Mouse (Mus musculus): ENCODE data around the gene Sgms1. TPM values are rescaled to one million over a fixed set of nuclear protein-coding genes. Genes with fewer than 3 reads are reported as not detected.
A peak's percentile ranks its signal among the peaks of the same experiment; 100 is the strongest.
"Not testable (repeated sequence)": the region's sequence is repeated elsewhere in the genome, so short reads cannot be mapped to it uniquely, and the experiment has no call there.

The Sgms1 gene
- polyA plus RNA-seq, 1 experiment: 42.2 TPM

DNA sequence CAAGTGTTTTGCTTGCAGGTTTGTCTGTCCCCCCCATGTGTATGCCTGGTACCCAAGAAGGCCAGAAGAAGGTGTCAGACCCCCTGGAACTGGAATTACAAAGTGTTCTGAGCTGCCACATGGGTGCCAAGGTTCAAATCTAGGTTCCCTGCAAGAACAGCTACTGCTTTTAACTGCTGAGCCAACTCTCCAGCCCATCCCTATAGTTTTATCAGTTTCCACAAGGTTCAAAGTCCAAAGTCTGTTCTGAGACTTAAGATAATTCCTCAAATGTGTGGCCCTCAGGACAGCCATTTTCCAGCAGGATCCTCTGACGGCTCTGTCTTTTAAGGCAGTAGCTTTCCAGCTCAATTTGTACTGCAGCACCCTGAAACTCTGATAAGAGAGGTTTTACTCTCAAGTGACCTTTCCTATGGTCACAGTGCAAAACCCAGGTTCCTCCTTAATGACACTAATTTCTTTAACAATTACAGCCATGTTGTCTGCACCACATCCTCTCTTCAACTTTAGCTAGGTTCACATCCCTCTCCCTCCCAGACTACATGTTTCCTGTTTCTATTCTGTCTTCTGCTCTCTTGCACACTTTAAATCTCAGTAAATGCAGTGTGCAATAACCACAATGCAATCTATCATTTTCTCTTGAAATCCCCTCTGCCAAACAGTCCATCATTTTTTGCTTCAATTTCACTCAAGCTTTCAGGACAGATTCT is 28.4 kb downstream of the Sgms1 start:
- Histone ChIP-seq H3K27ac (ENCODE audit: insufficient read depth, low read length) (no peak overlapping the region), H3K4me1 (ENCODE audit: control insufficient read depth, insufficient read depth, low read length) (peaks cover under 1% of the 10 kb centered on the region), H3K4me3 (ENCODE audit: insufficient read depth, low read length) (no peak overlapping the region)
- TF ChIP-seq CTCF (IDR thresholded peaks at IDR 0.05; ENCODE audit: borderline replicate concordance, insufficient read depth, low read length) (no peak), POLR2A (IDR thresholded peaks at IDR 0.05; ENCODE audit: low read depth, low read length) (no peak)

DNA sequence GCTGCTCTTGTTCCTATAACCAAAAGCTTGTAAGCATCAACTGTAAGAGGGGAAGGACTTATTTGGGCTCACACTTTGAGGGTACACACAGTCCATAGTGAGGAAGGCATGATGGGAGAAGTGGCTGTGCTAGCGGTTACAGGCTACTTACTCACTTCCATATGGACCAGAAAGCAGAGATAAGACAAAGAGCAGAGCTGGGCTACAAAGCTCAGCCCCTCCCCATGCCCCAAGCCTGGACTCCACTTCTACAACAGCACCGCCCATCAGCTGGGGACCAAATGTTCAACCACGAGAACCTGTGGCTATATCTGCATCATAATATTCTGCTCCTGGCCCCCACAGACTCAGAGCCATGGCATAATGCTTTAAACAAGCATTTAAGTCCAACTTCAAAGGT is 29.0 kb downstream of the Sgms1 start:
- Histone ChIP-seq H3K4me3 (ENCODE audit: insufficient read depth, low read length) (no peak overlapping the region), H3K27ac (ENCODE audit: insufficient read depth, low read length) (no peak overlapping the region), H3K4me1 (ENCODE audit: control insufficient read depth, insufficient read depth, low read length) (peaks cover 5% of the 10 kb centered on the region)
- TF ChIP-seq CTCF (IDR thresholded peaks at IDR 0.05; ENCODE audit: borderline replicate concordance, insufficient read depth, low read length) (no peak), POLR2A (IDR thresholded peaks at IDR 0.05; ENCODE audit: low read depth, low read length) (no peak)

DNA sequence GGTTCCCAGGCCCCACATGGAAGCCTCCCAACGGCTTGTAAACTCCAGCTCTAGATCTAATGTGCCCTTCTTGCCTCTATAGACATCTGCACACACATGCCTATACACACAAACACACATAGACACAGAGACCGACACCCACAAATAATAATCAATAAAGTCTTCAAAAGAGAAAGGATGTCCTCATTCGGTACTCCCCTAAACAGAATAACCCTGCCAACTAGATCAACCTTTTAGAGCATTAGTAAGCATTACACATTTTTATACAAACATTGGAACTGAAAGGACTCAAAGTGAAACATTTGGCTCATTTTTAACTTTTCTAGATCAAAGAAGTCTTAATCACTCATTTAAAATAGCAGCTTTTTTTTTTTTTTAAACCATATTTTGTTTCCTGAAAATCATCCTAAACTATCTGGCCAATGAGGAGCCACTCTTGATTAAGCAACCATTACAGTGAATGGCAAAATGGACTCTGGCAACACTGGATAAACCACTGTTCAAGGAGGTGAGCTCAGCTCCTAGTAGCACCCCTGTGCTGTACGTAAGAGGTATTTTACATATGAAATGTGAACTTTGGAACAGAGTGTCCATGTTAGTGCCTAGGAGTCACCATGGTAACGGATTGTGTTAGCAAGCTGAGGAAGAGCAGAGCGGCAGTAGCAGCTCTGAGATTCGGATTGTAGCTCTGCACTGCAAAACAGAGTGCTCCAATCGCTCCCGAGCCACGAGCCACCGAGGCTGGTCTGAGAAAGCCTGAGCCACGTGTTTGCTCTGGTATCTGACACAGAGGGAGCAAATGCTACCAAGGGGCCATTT is 30.6 kb downstream of the Sgms1 start:
- Histone ChIP-seq H3K4me1 (ENCODE audit: control insufficient read depth, insufficient read depth, low read length) (peaks cover 5% of the 10 kb centered on the region), H3K27ac (ENCODE audit: insufficient read depth, low read length) (no peak overlapping the region), H3K4me3 (ENCODE audit: insufficient read depth, low read length) (no peak overlapping the region)
- no peak for TF ChIP-seq CTCF (IDR thresholded peaks at IDR 0.05; ENCODE audit: borderline replicate concordance, insufficient read depth, low read length)
- no peak for TF ChIP-seq POLR2A (IDR thresholded peaks at IDR 0.05; ENCODE audit: low read depth, low read length)

DNA sequence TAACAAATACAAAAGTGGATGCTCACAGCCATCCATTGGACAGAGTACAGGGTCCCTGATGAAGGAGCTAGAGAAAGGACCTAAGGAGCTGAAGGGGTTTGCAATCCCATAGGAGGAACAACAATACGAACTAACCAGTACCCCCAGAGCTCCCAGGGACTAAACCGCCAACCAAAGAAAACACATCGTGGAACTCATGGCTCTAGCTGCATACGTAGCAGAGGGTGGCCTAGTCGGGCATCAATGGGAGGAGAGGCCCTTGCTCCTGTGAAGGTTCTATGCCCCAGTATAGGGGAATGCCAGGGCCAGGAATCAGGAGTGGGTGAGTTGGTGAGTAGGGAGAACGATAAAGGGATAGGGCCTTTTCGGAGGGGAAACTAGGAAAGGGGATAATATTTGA is 31.5 kb downstream of the Sgms1 start:
- H3K4me1 ChIP-seq (ENCODE audit: control insufficient read depth, insufficient read depth, low read length); H3K27ac ChIP-seq (ENCODE audit: insufficient read depth, low read length); H3K4me3 ChIP-seq (ENCODE audit: insufficient read depth, low read length): not testable (repeated sequence)

DNA sequence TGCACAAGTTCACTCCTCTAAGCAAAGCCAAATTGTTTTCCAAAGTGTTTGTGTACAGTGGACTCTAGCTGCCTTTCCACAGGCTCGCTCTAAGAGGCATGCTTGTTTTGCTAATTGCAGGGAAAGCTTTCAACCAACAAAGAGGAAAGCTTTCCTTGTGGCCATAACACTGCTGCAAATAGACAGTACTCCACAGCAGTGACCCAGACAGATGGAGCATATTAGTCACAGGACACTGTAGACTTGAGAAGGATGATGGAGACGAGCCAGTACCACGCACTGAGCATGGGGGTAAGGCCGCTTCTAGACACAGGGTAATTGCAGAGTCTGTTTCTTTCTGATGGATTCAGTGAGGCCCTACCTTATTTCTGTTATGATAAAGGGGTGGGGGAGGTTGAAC is 33.3 kb downstream of the Sgms1 start:
- no peak overlapping the region for H3K4me3 ChIP-seq (ENCODE audit: insufficient read depth, low read length)
- H3K27ac ChIP-seq (ENCODE audit: insufficient read depth, low read length): peak overlapping the region; percentile 25; the same call in 1 of the 2 replicates
- peaks cover 5% of the 10 kb centered on the region for H3K4me1 ChIP-seq (ENCODE audit: control insufficient read depth, insufficient read depth, low read length)
- no peak for TF ChIP-seq POLR2A (IDR thresholded peaks at IDR 0.05; ENCODE audit: low read depth, low read length)
- TF ChIP-seq CTCF (IDR thresholded peaks at IDR 0.05; ENCODE audit: borderline replicate concordance, insufficient read depth, low read length): no peak

DNA sequence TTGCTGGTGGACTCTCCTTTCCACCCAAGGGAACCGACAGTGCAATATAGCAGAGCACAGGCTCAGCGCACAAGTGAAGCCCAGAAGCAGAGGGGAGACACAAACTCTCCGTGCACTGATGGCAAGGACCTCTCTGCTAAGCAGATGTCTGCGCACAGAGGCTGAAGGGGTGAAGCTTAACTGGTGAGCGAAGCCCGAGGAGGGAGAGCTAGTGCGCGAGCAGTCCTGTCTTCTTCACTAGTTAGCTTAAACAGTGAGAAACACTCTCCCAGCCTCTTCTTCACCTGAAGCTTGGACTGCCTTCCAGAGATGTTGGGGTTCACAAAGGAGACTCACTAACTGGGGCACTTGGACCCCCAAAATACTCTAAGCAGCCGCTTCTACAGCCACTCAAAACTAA is 36.1 kb downstream of the Sgms1 start:
- Histone ChIP-seq H3K4me1 (ENCODE audit: control insufficient read depth, insufficient read depth, low read length) (peaks cover 15% of the 10 kb centered on the region), H3K27ac (ENCODE audit: insufficient read depth, low read length) (no peak overlapping the region), H3K4me3 (ENCODE audit: insufficient read depth, low read length) (no peak overlapping the region)
- TF ChIP-seq POLR2A (IDR thresholded peaks at IDR 0.05; ENCODE audit: low read depth, low read length) (no peak), CTCF (IDR thresholded peaks at IDR 0.05; ENCODE audit: borderline replicate concordance, insufficient read depth, low read length) (no peak)

DNA sequence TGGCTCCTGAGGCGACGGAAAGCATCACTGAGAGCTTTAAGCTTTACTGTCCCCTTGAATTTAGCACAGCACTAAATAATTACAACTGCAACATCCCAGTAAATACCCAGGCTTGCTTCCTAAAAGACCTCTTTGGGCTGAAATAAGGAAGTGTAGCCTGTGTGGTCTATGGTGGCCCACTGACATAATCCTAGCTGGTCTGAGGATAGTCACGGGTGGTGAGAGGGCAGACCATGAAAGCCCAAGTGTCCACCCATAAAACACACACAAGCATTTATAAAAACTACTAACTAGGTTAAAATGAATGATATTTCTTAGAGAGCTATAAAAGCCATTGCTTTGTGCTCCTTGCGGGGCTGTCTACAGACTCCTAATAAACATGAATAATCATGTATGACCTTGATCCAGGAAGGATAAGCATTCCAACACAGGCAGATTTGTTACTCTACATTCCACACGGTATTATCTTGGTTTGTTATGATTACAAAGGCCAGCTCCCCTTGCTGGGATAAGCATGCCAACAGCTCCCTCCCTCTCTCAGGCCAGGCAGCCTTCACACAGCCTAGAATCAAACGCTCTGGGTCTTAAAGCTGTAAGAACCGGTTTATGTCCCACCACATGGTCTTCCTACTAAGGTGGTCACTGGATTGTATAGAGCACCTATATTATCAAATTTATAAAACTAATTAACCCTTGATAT is 40.4 kb downstream of the Sgms1 start:
- TF ChIP-seq POLR2A (IDR thresholded peaks at IDR 0.05; ENCODE audit: low read depth, low read length): no peak
- TF ChIP-seq CTCF (IDR thresholded peaks at IDR 0.05; ENCODE audit: borderline replicate concordance, insufficient read depth, low read length): peak; percentile 19; the same call in 1 of the 2 replicates
- H3K4me3 ChIP-seq (ENCODE audit: insufficient read depth, low read length): no peak overlapping the region
- H3K27ac ChIP-seq (ENCODE audit: insufficient read depth, low read length): no peak overlapping the region
- H3K4me1 ChIP-seq (ENCODE audit: control insufficient read depth, insufficient read depth, low read length): peaks cover 26% of the 10 kb centered on the region

DNA sequence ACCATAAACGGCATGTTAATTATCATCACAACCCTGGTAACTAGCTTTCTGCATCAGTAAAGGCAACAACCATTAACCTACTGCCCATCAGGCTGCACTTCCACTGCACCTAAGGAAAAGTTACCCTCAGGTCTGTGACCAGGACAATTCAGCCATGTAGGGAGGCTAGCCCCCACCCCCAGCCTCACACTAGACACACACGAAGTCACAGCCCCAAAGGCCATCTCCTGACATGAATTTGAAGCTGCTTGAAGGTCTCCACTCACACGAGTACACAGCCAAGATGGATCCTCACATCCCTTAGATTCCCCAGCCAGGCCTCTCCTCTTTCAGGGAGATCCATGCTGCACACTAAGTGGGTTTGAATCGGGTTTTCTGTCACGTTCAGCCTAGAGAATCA is 42.0 kb downstream of the Sgms1 start:
- H3K4me3 ChIP-seq (ENCODE audit: insufficient read depth, low read length): no peak overlapping the region
- TF ChIP-seq POLR2A (IDR thresholded peaks at IDR 0.05; ENCODE audit: low read depth, low read length) (no peak), CTCF (IDR thresholded peaks at IDR 0.05; ENCODE audit: borderline replicate concordance, insufficient read depth, low read length) (no peak)
- H3K27ac ChIP-seq (ENCODE audit: insufficient read depth, low read length): no peak overlapping the region
- peaks cover 31% of the 10 kb centered on the region for H3K4me1 ChIP-seq (ENCODE audit: control insufficient read depth, insufficient read depth, low read length)

DNA sequence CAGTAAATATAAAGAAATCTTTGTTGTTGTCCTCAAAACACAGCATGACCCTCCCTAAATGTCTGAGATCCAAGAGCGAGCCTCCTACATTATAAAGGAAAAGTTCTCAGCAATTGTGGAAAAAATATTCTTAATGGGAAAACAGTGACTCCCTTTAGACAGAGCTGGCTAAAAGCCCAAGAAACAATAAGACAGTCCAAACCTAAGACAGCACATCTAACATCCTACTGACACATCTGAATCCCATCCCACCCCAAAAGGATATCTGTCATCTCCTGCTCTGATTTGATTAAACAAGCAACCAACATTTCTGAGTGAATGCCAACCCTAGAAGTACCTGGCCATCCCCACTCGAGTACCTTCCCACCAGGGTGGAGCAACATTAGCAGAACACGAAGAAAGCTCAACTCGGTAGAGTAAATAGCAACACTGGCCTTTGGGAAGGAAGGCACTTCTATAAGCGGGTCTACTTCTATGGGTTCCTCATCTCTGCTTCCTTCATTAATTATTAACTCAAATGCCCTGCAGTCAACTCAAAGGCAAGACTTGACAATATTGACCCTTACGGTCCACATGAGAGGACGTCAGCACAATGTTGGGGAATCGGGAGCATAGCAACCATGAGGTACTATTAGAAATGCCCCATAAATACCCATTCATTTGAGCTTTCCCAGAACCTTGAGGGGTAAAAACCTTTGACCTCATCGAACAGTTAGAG is 42.7 kb downstream of the Sgms1 start:
- H3K4me1 ChIP-seq (ENCODE audit: control insufficient read depth, insufficient read depth, low read length): peaks cover 31% of the 10 kb centered on the region
- TF ChIP-seq CTCF (IDR thresholded peaks at IDR 0.05; ENCODE audit: borderline replicate concordance, insufficient read depth, low read length) (no peak), POLR2A (IDR thresholded peaks at IDR 0.05; ENCODE audit: low read depth, low read length) (no peak)
- H3K27ac ChIP-seq (ENCODE audit: insufficient read depth, low read length): peak overlapping the region; percentile 85
- no peak overlapping the region for H3K4me3 ChIP-seq (ENCODE audit: insufficient read depth, low read length)

All from embryonic fibroblast, embryonic 13.5 days (primary cell).